Mouse (Mus musculus): ENCODE data around the gene Zbtb40.

The Zbtb40 gene

DNA sequence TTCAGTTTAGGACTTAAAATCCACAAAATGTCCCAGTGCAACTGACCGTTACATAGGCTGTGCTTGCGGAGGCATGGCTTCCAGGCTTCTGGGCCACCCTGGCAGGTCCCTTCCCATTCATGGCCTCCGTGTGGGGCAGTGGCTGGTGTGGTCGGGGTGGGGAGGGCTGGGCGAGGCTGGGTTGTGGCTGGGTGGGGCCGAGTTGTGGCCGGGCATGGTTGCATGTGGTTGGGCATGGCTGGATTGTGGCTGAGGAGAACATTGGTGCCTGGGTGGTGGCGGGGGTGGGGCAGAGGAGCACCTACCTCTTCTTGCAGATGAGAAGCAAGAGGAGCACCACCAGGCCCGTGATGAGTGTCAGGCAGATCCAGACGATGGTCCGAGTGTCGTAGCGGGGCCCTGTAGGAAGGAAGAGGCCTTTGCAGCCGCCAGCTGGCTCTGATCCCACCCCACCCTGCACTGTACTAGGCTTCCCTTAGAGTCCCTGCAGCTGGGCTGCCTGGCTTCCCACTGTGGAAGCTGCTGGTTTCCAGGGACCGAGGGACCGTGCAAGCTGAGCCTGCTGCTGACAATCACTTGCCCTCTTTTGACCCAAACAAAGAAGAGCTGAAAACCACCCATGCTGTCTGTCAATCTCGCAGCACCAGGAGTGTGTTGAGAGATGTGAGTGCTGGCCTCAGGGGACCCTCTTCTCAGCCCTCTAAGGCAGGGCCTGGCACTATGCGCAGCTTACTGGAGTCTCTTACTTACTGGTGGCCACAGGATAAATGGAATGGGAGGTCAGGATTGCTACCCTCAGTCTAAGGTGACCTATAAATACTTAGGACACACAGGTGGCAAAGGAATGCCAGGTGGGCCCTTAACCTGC is 113.6 kb downstream of the Zbtb40 start:
- in situ Hi-C loops (cut with MboI), result no loop called here

DNA sequence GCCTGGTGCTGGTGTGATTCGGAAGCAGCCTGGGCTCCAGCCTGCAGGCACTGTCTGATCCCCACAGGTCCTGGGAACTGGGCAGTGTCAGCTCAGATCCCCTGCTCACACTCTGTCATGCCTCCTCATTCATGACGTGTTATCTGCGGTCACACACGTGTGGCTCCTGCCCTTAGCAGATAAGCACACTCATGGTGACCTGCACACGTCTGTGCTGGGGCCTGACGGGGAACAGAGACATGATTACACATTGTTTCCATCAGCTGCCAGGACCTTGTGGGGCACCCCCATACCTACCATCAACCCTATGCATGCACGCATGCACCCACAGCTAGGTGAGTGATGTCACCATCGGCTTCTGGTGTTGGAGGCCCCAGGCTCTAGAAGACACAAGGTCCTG is 118.1 kb downstream of the Zbtb40 start:
- in situ Hi-C loops (cut with MboI), result no loop called here
